18 mouse cellular contexts compared by ENCODE assay signal in the genomic region with DNA sequence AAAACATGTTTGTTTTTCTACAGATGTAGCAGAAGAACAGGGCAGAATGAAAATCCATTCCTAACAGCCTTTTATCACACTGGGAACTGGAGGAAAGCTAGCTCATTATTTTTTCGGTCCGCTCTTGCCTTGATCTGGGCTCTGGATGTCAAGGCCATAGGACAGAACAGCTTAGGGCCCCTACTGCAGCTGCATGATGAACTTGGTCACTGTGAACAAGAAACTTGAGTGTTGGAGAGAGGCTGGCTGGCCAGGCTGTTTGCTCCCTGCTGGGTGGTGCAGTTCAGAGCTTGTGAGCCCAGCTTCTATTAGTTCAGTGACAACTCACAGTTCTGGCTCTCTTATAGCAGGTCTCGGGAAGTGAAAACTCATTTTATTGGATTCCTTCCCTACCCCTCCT.
DNase-seq lines count a peak whose midpoint lies in the region.
"Had no signal": no experiment of that assay in that cellular context is flagged by ENCODE, and none has a peak within 500 bp of the region (broad histone marks: within the 10 kb centered on the region; RNA-seq: fewer than 3 reads in every experiment).

No protein-coding gene starts in this region.

- intact Hi-C loops in left cerebral cortex, postnatal 36 days (cut with DNase I) = no loop called here

- DNase-seq in adrenal gland, adult 2 months = peak; percentile 18
- no peak for DNase-seq in adrenal gland, postnatal 10 days
- peak; percentile 7 for DNase-seq in ovary, postnatal 36 days (ENCODE audit: low spot score)
- no peak for DNase-seq in ovary, postnatal 14 days (ENCODE audit: low spot score)
- peak; percentile 30 for DNase-seq in ES-CJ7 (ENCODE audit: low read depth, low spot score)
- peak; percentile 47 for DNase-seq in testis, postnatal 10 days (ENCODE audit: low spot score)
- no peak for DNase-seq in left cerebral cortex, postnatal 36 days (ENCODE audit: low spot score in 2 of 2)
- DNase-seq in lung, postnatal 4 days = no peak
- DNase-seq: adrenal gland, postnatal 14 days; B cell, adult 2 months; cerebellum, adult 11 months; cerebellum, adult 8-10 months; cerebellum, postnatal 36 days; embryo, embryonic 11 days; gastrocnemius, postnatal 25 days; heart, adult 18-20 months; heart, postnatal 10 days; heart, postnatal 36 days had no signal

Comparison
In these comparisons a context has a peak if more than half of its experiments do, and no peak if none do; other contexts are left out.
1. DNase-seq: peak in adrenal gland, adult 2 months (single experiment), ovary, postnatal 36 days (single experiment), ES-CJ7 (single experiment) and testis, postnatal 10 days (single experiment); none in adrenal gland, postnatal 10 days (single experiment), ovary, postnatal 14 days (single experiment), left cerebral cortex, postnatal 36 days (0 of 2) and lung, postnatal 4 days (0 of 2).